Mouse (Mus musculus): ENCODE measurements around the gene Braf. TPM values are rescaled to one million over a fixed set of nuclear protein-coding genes. Genes with fewer than 3 reads are reported as not detected.
A peak's percentile ranks its signal among the peaks of the same experiment; 100 is the strongest.

Braf gene
- polyA plus RNA-seq, 1 experiment from 2014 or later, result 11.4 TPM

GRCm38 (mm10) chr6:39579552-39579951, 145.7 kb downstream of the Braf start:
- Histone ChIP-seq H3K4me1 (ENCODE audit: control insufficient read depth, insufficient read depth, low read length) (peaks cover 6% of the 10 kb centered on the region), H3K27me3 (ENCODE audit: control insufficient read depth, insufficient read depth, low read length) (no peaks in the 10 kb centered on the region), H3K9me3 (replicated peaks; ENCODE audit: control insufficient read depth, low read length) (no peaks in the 10 kb centered on the region), H3K4me3 (ENCODE audit: low read depth, low read length) (no peak overlapping the region), H3K9ac (ENCODE audit: low read depth, low read length) (no peak overlapping the region), H3K4me2 (no peak overlapping the region), H3K36me3 (ENCODE audit: control insufficient read depth, insufficient read depth, low read length) (peaks cover 2% of the 10 kb centered on the region), H3K27ac (ENCODE audit: low read depth, low read length) (no peak overlapping the region)
- 85% methylated on average over 7 of the region's 7 CpGs for WGBS (ENCODE audit: insufficient replicate concordance)
- ATAC-seq (replicated peaks; ENCODE audit: insufficient number of reproducible peaks, low FRiP score, low TSS enrichment), result no peak

GRCm38 (mm10) chr6:39574951-39575350, 150.3 kb downstream of the Braf start:
- H3K4me3 ChIP-seq (ENCODE audit: low read depth, low read length), result peak overlapping the region; percentile 83
- peaks cover 12% of the 10 kb centered on the region for H3K4me1 ChIP-seq (ENCODE audit: control insufficient read depth, insufficient read depth, low read length)
- H3K4me2 ChIP-seq, result peak overlapping the region; percentile 79
- H3K27ac ChIP-seq (ENCODE audit: low read depth, low read length), result no peak overlapping the region; the same call in 1 of the 2 replicates
- 65% methylated on average over 7 of the region's 7 CpGs for WGBS (ENCODE audit: insufficient replicate concordance)
- no peaks in the 10 kb centered on the region; the same call in 1 of the 2 replicates for H3K36me3 ChIP-seq (ENCODE audit: control insufficient read depth, insufficient read depth, low read length)
- peak overlapping the region; percentile 87 for H3K9ac ChIP-seq (ENCODE audit: low read depth, low read length)
- H3K9me3 ChIP-seq (replicated peaks; ENCODE audit: control insufficient read depth, low read length), result no peaks in the 10 kb centered on the region
- no peaks in the 10 kb centered on the region for H3K27me3 ChIP-seq (ENCODE audit: control insufficient read depth, insufficient read depth, low read length)
- no peak for ATAC-seq (replicated peaks; ENCODE audit: insufficient number of reproducible peaks, low FRiP score, low TSS enrichment)

- H3K4me3 ChIP-seq (ENCODE audit: low read depth, low read length), result peak overlapping the region; percentile 83
- H3K27me3 ChIP-seq (ENCODE audit: control insufficient read depth, insufficient read depth, low read length), result no peaks in the 10 kb centered on the region
- H3K9me3 ChIP-seq (replicated peaks; ENCODE audit: control insufficient read depth, low read length), result no peaks in the 10 kb centered on the region
- ATAC-seq (replicated peaks; ENCODE audit: insufficient number of reproducible peaks, low FRiP score, low TSS enrichment), result peak; percentile 10; the same call in 1 of the 2 replicates
- H3K36me3 ChIP-seq (ENCODE audit: control insufficient read depth, insufficient read depth, low read length), result no peaks in the 10 kb centered on the region
- WGBS (ENCODE audit: insufficient replicate concordance), result 29% methylated on average over 10 of the region's 10 CpGs
- H3K9ac ChIP-seq (ENCODE audit: low read depth, low read length), result peak overlapping the region; percentile 87
- peak overlapping the region; percentile 93 for H3K27ac ChIP-seq (ENCODE audit: low read depth, low read length)
- H3K4me2 ChIP-seq, result peak overlapping the region; percentile 79
- H3K4me1 ChIP-seq (ENCODE audit: control insufficient read depth, insufficient read depth, low read length), result peaks cover 12% of the 10 kb centered on the region
These were observed 150.8 kb downstream of the Braf start for GRCm38 (mm10) chr6:39574555-39574869.

GRCm38 (mm10) chr6:39573791-39574554, 151.3 kb downstream of the Braf start, which contains the start of gene Adck2:
Gene Adck2, plus strand, starts transcription at chr6:39573873.
- peaks cover 12% of the 10 kb centered on the region for H3K4me1 ChIP-seq (ENCODE audit: control insufficient read depth, insufficient read depth, low read length)
- no peaks in the 10 kb centered on the region for H3K36me3 ChIP-seq (ENCODE audit: control insufficient read depth, insufficient read depth, low read length)
- H3K4me3 ChIP-seq (ENCODE audit: low read depth, low read length), result peak within 1 kb of the TSS; percentile 83
- H3K9ac ChIP-seq (ENCODE audit: low read depth, low read length), result peak within 1 kb of the TSS; percentile 87
- no peaks in the 10 kb centered on the region for H3K9me3 ChIP-seq (replicated peaks; ENCODE audit: control insufficient read depth, low read length)
- under 1% methylated on average over 49 of the region's 49 CpGs for WGBS (ENCODE audit: insufficient replicate concordance)
- H3K4me2 ChIP-seq, result peak within 1 kb of the TSS; percentile 79
- no peaks in the 10 kb centered on the region for H3K27me3 ChIP-seq (ENCODE audit: control insufficient read depth, insufficient read depth, low read length)
- peak; percentile 92 for ATAC-seq (replicated peaks; ENCODE audit: insufficient number of reproducible peaks, low FRiP score, low TSS enrichment)
- H3K27ac ChIP-seq (ENCODE audit: low read depth, low read length), result peak within 1 kb of the TSS; percentile 93

GRCm38 (mm10) chr6:39570426-39570825, 154.8 kb downstream of the Braf start:
- Histone ChIP-seq H3K4me1 (ENCODE audit: control insufficient read depth, insufficient read depth, low read length) (peaks cover 12% of the 10 kb centered on the region), H3K4me3 (ENCODE audit: low read depth, low read length) (no peak overlapping the region), H3K4me2 (no peak overlapping the region), H3K36me3 (ENCODE audit: control insufficient read depth, insufficient read depth, low read length) (no peaks in the 10 kb centered on the region), H3K9me3 (replicated peaks; ENCODE audit: control insufficient read depth, low read length) (no peaks in the 10 kb centered on the region), H3K9ac (ENCODE audit: low read depth, low read length) (no peak overlapping the region), H3K27me3 (ENCODE audit: control insufficient read depth, insufficient read depth, low read length) (no peaks in the 10 kb centered on the region), H3K27ac (ENCODE audit: low read depth, low read length) (no peak overlapping the region)
- ATAC-seq (replicated peaks; ENCODE audit: insufficient number of reproducible peaks, low FRiP score, low TSS enrichment), result no peak
- 66% methylated on average over 3 of the region's 3 CpGs for WGBS (ENCODE audit: insufficient replicate concordance)

- H3K36me3 ChIP-seq (ENCODE audit: control insufficient read depth, insufficient read depth, low read length), result no peaks in the 10 kb centered on the region
- H3K9me3 ChIP-seq (replicated peaks; ENCODE audit: control insufficient read depth, low read length), result no peaks in the 10 kb centered on the region
- no peak overlapping the region for H3K4me2 ChIP-seq
- H3K27me3 ChIP-seq (ENCODE audit: control insufficient read depth, insufficient read depth, low read length), result no peaks in the 10 kb centered on the region
- ATAC-seq (replicated peaks; ENCODE audit: insufficient number of reproducible peaks, low FRiP score, low TSS enrichment), result no peak
- no peak overlapping the region for H3K4me3 ChIP-seq (ENCODE audit: low read depth, low read length)
- H3K27ac ChIP-seq (ENCODE audit: low read depth, low read length), result no peak overlapping the region
- no peaks in the 10 kb centered on the region for H3K4me1 ChIP-seq (ENCODE audit: control insufficient read depth, insufficient read depth, low read length)
- WGBS (ENCODE audit: insufficient replicate concordance), result 7% methylated on average over 5 of the region's 5 CpGs
- H3K9ac ChIP-seq (ENCODE audit: low read depth, low read length), result no peak overlapping the region
These were observed 157.7 kb downstream of the Braf start for GRCm38 (mm10) chr6:39567528-39567927.

GRCm38 (mm10) chr6:39562166-39563015, 162.9 kb downstream of the Braf start:
- Histone ChIP-seq H3K27ac (ENCODE audit: low read depth, low read length) (no peak overlapping the region), H3K9ac (ENCODE audit: low read depth, low read length) (no peak overlapping the region), H3K9me3 (replicated peaks; ENCODE audit: control insufficient read depth, low read length) (no peaks in the 10 kb centered on the region), H3K4me3 (ENCODE audit: low read depth, low read length) (peak overlapping the region; percentile 28), H3K4me2 (peak overlapping the region; percentile 63), H3K4me1 (ENCODE audit: control insufficient read depth, insufficient read depth, low read length) (peaks cover 5% of the 10 kb centered on the region; the same call in 1 of the 2 replicates), H3K27me3 (ENCODE audit: control insufficient read depth, insufficient read depth, low read length) (no peaks in the 10 kb centered on the region), H3K36me3 (ENCODE audit: control insufficient read depth, insufficient read depth, low read length) (no peaks in the 10 kb centered on the region)
- peak; percentile 60 for ATAC-seq (replicated peaks; ENCODE audit: insufficient number of reproducible peaks, low FRiP score, low TSS enrichment)
- whole genome bisulfite sequencing (ENCODE audit: insufficient replicate concordance), result 14% methylated on average over 23 of the region's 23 CpGs

GRCm38 (mm10) chr6:39559276-39559939, 165.9 kb downstream of the Braf start:
- H3K9me3 ChIP-seq (replicated peaks; ENCODE audit: control insufficient read depth, low read length), result no peaks in the 10 kb centered on the region
- 44% methylated on average over 6 of the region's 6 CpGs for WGBS (ENCODE audit: insufficient replicate concordance)
- no peaks in the 10 kb centered on the region for H3K27me3 ChIP-seq (ENCODE audit: control insufficient read depth, insufficient read depth, low read length)
- no peak overlapping the region for H3K4me2 ChIP-seq
- no peaks in the 10 kb centered on the region for H3K36me3 ChIP-seq (ENCODE audit: control insufficient read depth, insufficient read depth, low read length)
- ATAC-seq (replicated peaks; ENCODE audit: insufficient number of reproducible peaks, low FRiP score, low TSS enrichment), result no peak
- H3K27ac ChIP-seq (ENCODE audit: low read depth, low read length), result no peak overlapping the region; the same call in 1 of the 2 replicates
- peaks cover 23% of the 10 kb centered on the region for H3K4me1 ChIP-seq (ENCODE audit: control insufficient read depth, insufficient read depth, low read length)
- H3K4me3 ChIP-seq (ENCODE audit: low read depth, low read length), result no peak overlapping the region
- H3K9ac ChIP-seq (ENCODE audit: low read depth, low read length), result no peak overlapping the region

All from heart, embryonic 11.5 days (tissue).